ENCODE assay signal across 8 mouse cellular contexts in the genomic region with DNA sequence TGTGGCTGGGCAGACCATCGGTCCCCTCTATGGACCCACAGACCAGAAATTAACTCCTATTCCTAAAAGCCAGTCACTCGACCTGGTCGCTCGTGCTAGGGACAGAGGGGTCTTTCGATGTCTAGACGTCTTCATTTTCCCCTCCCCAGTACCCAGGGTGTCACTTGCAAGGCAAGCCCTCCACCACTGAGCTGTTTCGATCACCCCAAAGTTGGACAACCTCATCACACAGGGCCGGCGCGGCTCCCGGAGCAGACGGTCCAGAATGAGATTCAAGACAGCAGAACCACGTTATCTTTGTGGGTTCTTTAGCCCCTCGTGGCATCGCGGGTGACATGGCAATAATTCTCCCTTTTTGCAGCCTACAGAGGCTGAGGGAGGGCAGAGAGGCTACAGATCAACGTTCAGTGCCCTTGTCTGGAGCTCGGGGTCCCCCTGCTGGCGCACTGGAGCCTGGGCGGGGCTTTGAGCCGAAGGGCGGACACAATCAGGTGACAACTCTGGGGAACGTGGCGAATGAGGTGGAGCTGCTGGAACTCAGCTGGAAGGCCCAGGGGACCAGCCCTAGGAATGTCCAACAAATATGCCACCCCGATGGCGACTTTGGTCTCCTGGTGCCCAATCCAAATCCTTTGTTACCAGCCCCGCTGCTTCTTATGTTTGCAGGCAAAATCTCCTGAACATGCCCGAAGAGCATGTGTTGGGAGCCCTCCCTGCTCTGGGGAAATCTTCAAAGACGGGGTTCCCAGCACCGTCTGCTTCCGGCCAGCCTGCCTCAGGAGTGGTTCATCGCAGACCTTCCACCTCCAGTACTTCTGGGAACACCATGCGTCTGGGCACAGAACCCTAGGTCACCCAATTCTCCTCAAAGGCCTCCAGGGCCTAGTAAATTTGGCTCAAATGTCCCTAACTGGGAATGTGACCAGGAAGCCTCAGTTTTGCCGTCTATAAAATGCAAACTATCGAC. TPM values are rescaled to one million over a fixed set of nuclear protein-coding genes. Genes with fewer than 3 reads are reported as not detected.
DNase-seq lines count a peak whose midpoint lies in the region; ATAC-seq and TF ChIP-seq lines count a peak whose summit lies in the region.

No protein-coding gene starts in this region.

- ATAC-seq in forebrain, embryonic 11.5 days (replicated peaks; ENCODE audit: low FRiP score): peak; percentile 78
- peak; percentile 84 for ATAC-seq in heart, embryonic 16.5 days (replicated peaks; ENCODE audit: extremely low read depth, insufficient read depth, low FRiP score)
- peak; percentile 63; the same call in 1 of the 2 replicates for ATAC-seq in liver, embryonic 14.5 days (ENCODE audit: insufficient read depth)
- ATAC-seq in neural tube, embryonic 11.5 days (ENCODE audit: insufficient read depth, low FRiP score, low TSS enrichment): peak; percentile 69
- ATAC-seq in stomach, embryonic 16.5 days (ENCODE audit: insufficient read depth, low FRiP score): peak; percentile 85

- peak; percentile 94 for TF ChIP-seq CTCF in liver, embryonic 14.5 days (IDR thresholded peaks at IDR 0.05; ENCODE audit: low read depth)

- H3K4me1 ChIP-seq in forebrain, embryonic 11.5 days (replicated peaks; ENCODE audit: control insufficient read depth, insufficient read depth, low read length): 0 out of 2 replicates have a peak, but pooled peaks cover 2% of the 10 kb centered on the region
- H3K4me1 ChIP-seq in heart, embryonic 16.5 days (ENCODE audit: control insufficient read depth, insufficient read depth, low read length): peaks cover 10% of the 10 kb centered on the region
- peaks cover 0 to 3% of the 10 kb centered on the region in 2 experiments; a peak in 1 of 4 replicates for H3K4me1 ChIP-seq in liver, embryonic 14.5 days (replicated peaks; ENCODE audit: control insufficient read depth in 2 of 2, insufficient read depth in 2 of 2, low read length in 1 of 2)
- H3K4me1 ChIP-seq in neural tube, embryonic 11.5 days (ENCODE audit: control insufficient read depth, insufficient read depth, low read length): no peaks in the 10 kb centered on the region
- H3K4me1 ChIP-seq in stomach, embryonic 16.5 days (ENCODE audit: control insufficient read depth, insufficient read depth, low read length): peaks cover 13% of the 10 kb centered on the region

- H3K9me3 ChIP-seq in forebrain, embryonic 11.5 days (ENCODE audit: control insufficient read depth, low read length): no peaks in the 10 kb centered on the region
- no peaks in the 10 kb centered on the region for H3K9me3 ChIP-seq in heart, embryonic 16.5 days (replicated peaks; ENCODE audit: control insufficient read depth, low read length)
- no peaks in the 10 kb centered on the region for H3K9me3 ChIP-seq in liver, embryonic 14.5 days (ENCODE audit: control insufficient read depth, low read length)
- no peaks in the 10 kb centered on the region for H3K9me3 ChIP-seq in neural tube, embryonic 11.5 days (ENCODE audit: control insufficient read depth, low read length)
- no peaks in the 10 kb centered on the region for H3K9me3 ChIP-seq in stomach, embryonic 16.5 days (replicated peaks; ENCODE audit: control insufficient read depth, low read length)

- no peaks in the 10 kb centered on the region for H3K27me3 ChIP-seq in forebrain, embryonic 11.5 days (ENCODE audit: control insufficient read depth, insufficient read depth, low read length)
- H3K27me3 ChIP-seq in heart, embryonic 16.5 days (ENCODE audit: control insufficient read depth, insufficient read depth, low read length): peaks cover 4% of the 10 kb centered on the region; the same call in 1 of the 2 replicates
- H3K27me3 ChIP-seq in liver, embryonic 14.5 days (ENCODE audit: control insufficient read depth, insufficient read depth, low read length): no peaks in the 10 kb centered on the region
- no peaks in the 10 kb centered on the region for H3K27me3 ChIP-seq in neural tube, embryonic 11.5 days (ENCODE audit: control insufficient read depth, insufficient read depth, low read length)
- H3K27me3 ChIP-seq in stomach, embryonic 16.5 days (ENCODE audit: control insufficient read depth, insufficient read depth, low read length): peaks cover 5% of the 10 kb centered on the region; the same call in 1 of the 2 replicates

- no peak for TF ChIP-seq EP300 in liver, embryonic 14.5 days (IDR thresholded peaks at IDR 0.05; ENCODE audit: low read depth)

- H3K4me2 ChIP-seq in forebrain, embryonic 11.5 days (ENCODE audit: low read depth, low read length, severe bottlenecking): peak overlapping the region; percentile 38
- peak overlapping the region; percentile 52 for H3K4me2 ChIP-seq in heart, embryonic 16.5 days (ENCODE audit: low read depth, low read length)
- no peak overlapping the region for H3K4me2 ChIP-seq in liver, embryonic 14.5 days (ENCODE audit: low read depth)
- H3K4me2 ChIP-seq in neural tube, embryonic 11.5 days (ENCODE audit: low read depth): peak overlapping the region; percentile 26
- H3K4me2 ChIP-seq in stomach, embryonic 16.5 days (ENCODE audit: low read depth, low read length): peak overlapping the region; percentile 50

- H3K4me3 ChIP-seq in forebrain, embryonic 11.5 days (ENCODE audit: low read depth, low read length): no peak overlapping the region
- no peak overlapping the region for H3K4me3 ChIP-seq in heart, embryonic 16.5 days (ENCODE audit: low read length)
- H3K4me3 ChIP-seq in liver, embryonic 14.5 days (ENCODE audit: insufficient read depth in 1 of 2, low read depth in 2 of 2, low read length in 2 of 2): no peak overlapping the region
- no peak overlapping the region for H3K4me3 ChIP-seq in neural tube, embryonic 11.5 days (ENCODE audit: low read depth, low read length)
- H3K4me3 ChIP-seq in stomach, embryonic 16.5 days (replicated peaks; ENCODE audit: low read length): peak overlapping the region; percentile 12; the same call in 1 of the 2 replicates

- no peaks in the 10 kb centered on the region for H3K36me3 ChIP-seq in forebrain, embryonic 11.5 days (ENCODE audit: control insufficient read depth, insufficient read depth, low read length)
- no peaks in the 10 kb centered on the region for H3K36me3 ChIP-seq in heart, embryonic 16.5 days (ENCODE audit: control insufficient read depth, insufficient read depth)
- no peaks in the 10 kb centered on the region for H3K36me3 ChIP-seq in liver, embryonic 14.5 days (replicated peaks; ENCODE audit: control insufficient read depth, insufficient read depth, low read depth)
- H3K36me3 ChIP-seq in neural tube, embryonic 11.5 days (ENCODE audit: control insufficient read depth, insufficient read depth, low read length): no peaks in the 10 kb centered on the region
- no peaks in the 10 kb centered on the region for H3K36me3 ChIP-seq in stomach, embryonic 16.5 days (ENCODE audit: control insufficient read depth, insufficient read depth, low read length)

- H3K27ac ChIP-seq in forebrain, embryonic 11.5 days (ENCODE audit: low read depth, low read length): no peak overlapping the region
- no peak overlapping the region for H3K27ac ChIP-seq in heart, embryonic 16.5 days (ENCODE audit: low read length)
- H3K27ac ChIP-seq in liver, embryonic 14.5 days: no peak overlapping the region
- no peak overlapping the region for H3K27ac ChIP-seq in neural tube, embryonic 11.5 days (ENCODE audit: low read depth, low read length)
- H3K27ac ChIP-seq in stomach, embryonic 16.5 days (ENCODE audit: low read length): peak overlapping the region; percentile 53

- DNase-seq in B cell, adult 2 months: peak; percentile 88 to 91
- DNase-seq in c-Kit-positive CD71-negative TER-119-negative erythroid progenitor cells, embryonic 14.5 days (ENCODE audit: low read depth): peak; percentile 59
- peak; percentile 92 for DNase-seq in forebrain, embryonic 11.5 days (ENCODE audit: low spot score)
- DNase-seq in kidney, postnatal 36 days: peak; percentile 92 to 97
- peak; percentile 24 to 37 (median 36) for DNase-seq in liver, embryonic 14.5 days (ENCODE audit: low read depth in 3 of 3, low spot score in 3 of 3)
- DNase-seq in neural tube, embryonic 11.5 days (ENCODE audit: low spot score): peak; percentile 89

- peak overlapping the region; percentile 27; the same call in 1 of the 2 replicates for H3K9ac ChIP-seq in forebrain, embryonic 11.5 days (ENCODE audit: low read length)
- peak overlapping the region; percentile 59 for H3K9ac ChIP-seq in heart, embryonic 16.5 days (ENCODE audit: low read length)
- no peak overlapping the region for H3K9ac ChIP-seq in liver, embryonic 14.5 days (replicated peaks)
- H3K9ac ChIP-seq in neural tube, embryonic 11.5 days (ENCODE audit: low read length): no peak overlapping the region
- H3K9ac ChIP-seq in stomach, embryonic 16.5 days (ENCODE audit: low read length): peak overlapping the region; percentile 52; the same call in 1 of the 2 replicates

- 26% methylated on average over 35 of the region's 35 CpGs for WGBS in forebrain, embryonic 11.5 days
- 18% methylated on average over 35 of the region's 35 CpGs for WGBS in heart, embryonic 16.5 days
- 18% methylated on average over 35 of the region's 35 CpGs for WGBS in liver, embryonic 14.5 days (ENCODE audit: insufficient replicate concordance)
- 23% methylated on average over 35 of the region's 35 CpGs for WGBS in neural tube, embryonic 11.5 days
- WGBS in stomach, embryonic 16.5 days: 21% methylated on average over 35 of the region's 35 CpGs

RNA-seq across cellular contexts. Expression of gene Adora1, which starts 9.0 kb away (rescaled TPM):
- 0.59 and 0.84 TPM in 2 replicates for polyA plus RNA-seq in forebrain, embryonic 11.5 days (2014; fragmentation: Nextera tagmentation; extraction: Ambion mirVana)
- polyA plus RNA-seq in heart, embryonic 16.5 days (2015; fragmentation: Nextera tagmentation; extraction: Ambion mirVana): 26.7 and 30.0 TPM in 2 replicates
- 0.13 and 0.19 TPM in 2 replicates for polyA plus RNA-seq in liver, embryonic 14.5 days (2012; rRNA removed)
- 0.06 and 0.10 TPM in 2 replicates for polyA plus RNA-seq in liver, embryonic 14.5 days (2014; fragmentation: Nextera tagmentation; extraction: Ambion mirVana)
- 1.4 and 1.5 TPM in 2 replicates for polyA plus RNA-seq in neural tube, embryonic 11.5 days (2014; fragmentation: Nextera tagmentation; extraction: Ambion mirVana)
- polyA plus RNA-seq in stomach, embryonic 16.5 days (2015; fragmentation: Nextera tagmentation; extraction: Ambion mirVana): 15.3 and 22.3 TPM in 2 replicates

RNA-seq across cellular contexts. Expression of gene Myog, which starts 45.6 kb away (rescaled TPM):
- polyA plus RNA-seq in forebrain, embryonic 11.5 days (2014; fragmentation: Nextera tagmentation; extraction: Ambion mirVana): not detected in 2 replicates
- polyA plus RNA-seq in heart, embryonic 16.5 days (2015; fragmentation: Nextera tagmentation; extraction: Ambion mirVana): 2.0 and 3.3 TPM in 2 replicates
- polyA plus RNA-seq in liver, embryonic 14.5 days (2012; rRNA removed): 0.06 and 0.09 TPM in 2 replicates
- polyA plus RNA-seq in liver, embryonic 14.5 days (2014; fragmentation: Nextera tagmentation; extraction: Ambion mirVana): not detected in 2 replicates
- polyA plus RNA-seq in neural tube, embryonic 11.5 days (2014; fragmentation: Nextera tagmentation; extraction: Ambion mirVana): 48.2 and 60.2 TPM in 2 replicates
- 1.2 and 28.7 TPM in 2 replicates for polyA plus RNA-seq in stomach, embryonic 16.5 days (2015; fragmentation: Nextera tagmentation; extraction: Ambion mirVana)

RNA-seq across cellular contexts. Expression of gene Mybph, which starts 51.0 kb away (rescaled TPM):
- not detected in 2 replicates for polyA plus RNA-seq in forebrain, embryonic 11.5 days (2014; fragmentation: Nextera tagmentation; extraction: Ambion mirVana)
- polyA plus RNA-seq in heart, embryonic 16.5 days (2015; fragmentation: Nextera tagmentation; extraction: Ambion mirVana): 0.64 and 0.96 TPM in 2 replicates
- polyA plus RNA-seq in liver, embryonic 14.5 days (2012; rRNA removed): 0.02 and 0.03 TPM in 2 replicates
- not detected in 2 replicates for polyA plus RNA-seq in liver, embryonic 14.5 days (2014; fragmentation: Nextera tagmentation; extraction: Ambion mirVana)
- polyA plus RNA-seq in neural tube, embryonic 11.5 days (2014; fragmentation: Nextera tagmentation; extraction: Ambion mirVana): 17.7 and 18.4 TPM in 2 replicates
- polyA plus RNA-seq in stomach, embryonic 16.5 days (2015; fragmentation: Nextera tagmentation; extraction: Ambion mirVana): 0.35 and 9.0 TPM in 2 replicates

Comparison
In these comparisons a context has a peak if more than half of its experiments do, and no peak if none do; other contexts are left out.
1. DNase-seq: peak in every context shown above with its lines; median percentile 94 in kidney, postnatal 36 days; 92 in forebrain, embryonic 11.5 days; 90 in B cell, adult 2 months; 89 in neural tube, embryonic 11.5 days; 59 in c-Kit-positive CD71-negative TER-119-negative erythroid progenitor cells, embryonic 14.5 days; 36 in liver, embryonic 14.5 days.
2. H3K9ac ChIP-seq: peak in forebrain, embryonic 11.5 days (single experiment), heart, embryonic 16.5 days (single experiment) and stomach, embryonic 16.5 days (single experiment); none in liver, embryonic 14.5 days (single experiment) and neural tube, embryonic 11.5 days (single experiment).
3. Peak in every context shown above with its lines, with median percentiles within 50 percentile points of each other: ATAC-seq.